Mouse (Mus musculus): ENCODE measurements around the gene Nlrc4. TPM values are rescaled to one million over a fixed set of nuclear protein-coding genes. Genes with fewer than 3 reads are reported as not detected.

Nlrc4 gene
- polyA plus RNA-seq, 1 experiment from 2014 or later: 0.33 TPM

- peaks cover 46% of the 10 kb centered on the region for H3K36me3 ChIP-seq
- H3K4me2 ChIP-seq: no peak overlapping the region
- no peak for ATAC-seq (ENCODE audit: low read depth)
- H3K9me3 ChIP-seq: no peaks in the 10 kb centered on the region
- H3K4me1 ChIP-seq (replicated peaks): peaks cover 2% of the 10 kb centered on the region
- no peak overlapping the region for H3K27ac ChIP-seq (replicated peaks)
- no peak overlapping the region for H3K4me3 ChIP-seq
- no peak overlapping the region for H3K9ac ChIP-seq
- WGBS: 88% methylated on average over 3 of the region's 3 CpGs
- H3K27me3 ChIP-seq: no peaks in the 10 kb centered on the region
These were observed 69.1 kb downstream of the Nlrc4 start for GRCm38 (mm10) chr17:74389847-74390246.

- ATAC-seq (ENCODE audit: low read depth): no peak
- H3K4me1 ChIP-seq (replicated peaks): no peaks in the 10 kb centered on the region
- H3K4me3 ChIP-seq: no peak overlapping the region
- H3K4me2 ChIP-seq: no peak overlapping the region
- peaks cover 77% of the 10 kb centered on the region for H3K36me3 ChIP-seq
- no peak overlapping the region for H3K9ac ChIP-seq
- H3K27ac ChIP-seq (replicated peaks): no peak overlapping the region
- H3K27me3 ChIP-seq: no peaks in the 10 kb centered on the region
- no peaks in the 10 kb centered on the region for H3K9me3 ChIP-seq
These were observed 72.3 kb downstream of the Nlrc4 start for GRCm38 (mm10) chr17:74386657-74387056.

GRCm38 (mm10) chr17:74376916-74377315, 82.0 kb downstream of the Nlrc4 start:
- no peak overlapping the region for H3K4me2 ChIP-seq
- H3K4me3 ChIP-seq: no peak overlapping the region
- no peak overlapping the region for H3K9ac ChIP-seq
- peaks cover 79% of the 10 kb centered on the region for H3K36me3 ChIP-seq
- 92% methylated on average over 1 of the region's 1 CpGs for WGBS
- H3K27ac ChIP-seq (replicated peaks): no peak overlapping the region
- ATAC-seq (ENCODE audit: low read depth): no peak
- no peaks in the 10 kb centered on the region for H3K27me3 ChIP-seq
- no peaks in the 10 kb centered on the region for H3K9me3 ChIP-seq
- no peaks in the 10 kb centered on the region for H3K4me1 ChIP-seq (replicated peaks)

Other genes with a start within 250 kb of the Nlrc4 start
- 64.8 and 67.3 TPM in 2 replicates for gene Memo1, start 163.6 kb downstream of the Nlrc4 start, polyA plus RNA-seq (2015; fragmentation: Nextera tagmentation; extraction: Ambion mirVana)
- 228 and 239 TPM in 2 replicates for gene Dpy30, start 135.2 kb downstream of the Nlrc4 start, polyA plus RNA-seq (2015; fragmentation: Nextera tagmentation; extraction: Ambion mirVana)
- gene Spast, start 120.2 kb downstream of the Nlrc4 start, polyA plus RNA-seq (2015; fragmentation: Nextera tagmentation; extraction: Ambion mirVana): 36.8 and 38.4 TPM in 2 replicates
- 31.2 and 32.8 TPM in 2 replicates for gene Slc30a6, start 63.5 kb downstream of the Nlrc4 start, polyA plus RNA-seq (2015; fragmentation: Nextera tagmentation; extraction: Ambion mirVana)
- 64.6 and 67.3 TPM in 2 replicates for gene Yipf4, start 30.4 kb upstream of the Nlrc4 start, polyA plus RNA-seq (2015; fragmentation: Nextera tagmentation; extraction: Ambion mirVana)
- gene Birc6, start 69.2 kb upstream of the Nlrc4 start, polyA plus RNA-seq (2015; fragmentation: Nextera tagmentation; extraction: Ambion mirVana): 95.3 and 99.1 TPM in 2 replicates